Mouse (Mus musculus): ENCODE measurements around the gene A430078G23Rik. TPM values are rescaled to one million over a fixed set of nuclear protein-coding genes. Genes with fewer than 3 reads are reported as not detected.
"Not testable (repeated sequence)": the region's sequence is repeated elsewhere in the genome, so short reads cannot be mapped to it uniquely, and the experiment has no call there.

Gene A430078G23Rik
- total and polyA plus RNA-seq, 2 experiments from 2014 or later: not detected

DNA sequence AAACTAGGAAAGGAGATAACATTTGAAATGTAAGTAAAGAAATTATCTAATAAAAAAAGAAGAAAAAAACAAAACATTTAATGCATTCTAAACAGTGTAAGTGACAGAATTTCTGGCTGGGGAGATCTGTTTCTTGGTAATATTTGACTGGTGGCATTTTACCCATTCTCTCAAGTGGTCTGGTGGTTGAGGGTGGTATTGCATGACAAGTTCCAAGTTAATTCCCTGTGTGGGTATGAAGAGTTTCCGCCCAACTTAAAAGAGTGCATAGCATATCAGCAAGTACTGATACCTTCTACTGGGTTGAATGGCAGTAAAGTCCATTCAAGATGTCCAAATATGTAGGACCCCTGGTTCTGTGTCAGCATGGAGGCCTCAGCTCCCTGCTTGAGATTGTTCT is 17.3 kb upstream of the A430078G23Rik start:
- no peak overlapping the region for H3K4me3 ChIP-seq (ENCODE audit: low read length)
- WGBS: 84% methylated on average over 1 of the region's 1 CpGs
- no peak overlapping the region for H3K4me2 ChIP-seq (ENCODE audit: low read depth, low read length)
- H3K9me3 ChIP-seq (ENCODE audit: low read length): no peaks in the 10 kb centered on the region
- H3K9ac ChIP-seq (replicated peaks; ENCODE audit: low read length): no peak overlapping the region
- DNase-seq (ENCODE audit: low spot score): no peak
- H3K4me1 ChIP-seq (ENCODE audit: insufficient read depth, low read length): no peaks in the 10 kb centered on the region
- H3K27ac ChIP-seq: no peak overlapping the region
- TF ChIP-seq CTCF (IDR thresholded peaks at IDR 0.05; ENCODE audit: low read depth): peak; percentile 16; the same call in 1 of the 2 replicates
- ATAC-seq: no peak
- H3K27me3 ChIP-seq (ENCODE audit: insufficient read depth, low read length): no peaks in the 10 kb centered on the region
- H3K36me3 ChIP-seq (ENCODE audit: insufficient read depth, low read length): no peaks in the 10 kb centered on the region

GRCm38 (mm10) chr8:3336658-3337524 is 16.3 kb upstream of the A430078G23Rik start:
- Histone ChIP-seq H3K4me1 (ENCODE audit: insufficient read depth, low read length) (no peaks in the 10 kb centered on the region), H3K36me3 (ENCODE audit: insufficient read depth, low read length) (no peaks in the 10 kb centered on the region), H3K9ac (replicated peaks; ENCODE audit: low read length) (no peak overlapping the region), H3K27me3 (ENCODE audit: insufficient read depth, low read length) (no peaks in the 10 kb centered on the region), H3K4me3 (ENCODE audit: low read length) (no peak overlapping the region), H3K27ac (no peak overlapping the region), H3K9me3 (ENCODE audit: low read length) (no peaks in the 10 kb centered on the region), H3K4me2 (ENCODE audit: low read depth, low read length) (no peak overlapping the region)
- ATAC-seq (peak; percentile 56; the same call in 1 of the 2 replicates), DNase-seq (ENCODE audit: low spot score) (peak; percentile 52)
- 65% methylated on average over 9 of the region's 9 CpGs for WGBS
- TF ChIP-seq CTCF (IDR thresholded peaks at IDR 0.05; ENCODE audit: low read depth): peak; percentile 74

DNA sequence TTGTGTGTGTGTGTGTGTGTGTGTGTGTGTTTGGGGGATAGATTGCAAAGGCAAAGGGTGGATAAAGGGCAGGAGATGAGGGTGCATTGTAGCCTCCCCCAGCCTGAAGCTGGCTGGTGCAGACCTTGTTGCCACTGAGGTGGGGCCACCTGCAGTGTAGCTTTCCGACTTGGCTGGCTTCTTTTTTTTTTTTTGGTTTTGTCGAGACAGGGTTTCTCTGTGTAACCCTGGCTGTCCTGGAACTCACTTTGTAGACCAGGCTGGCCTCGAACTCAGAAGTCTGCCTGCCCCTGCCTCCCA is 15.7 kb upstream of the A430078G23Rik start:
- H3K27ac ChIP-seq; H3K36me3 ChIP-seq (ENCODE audit: insufficient read depth, low read length); H3K4me3 ChIP-seq (ENCODE audit: low read length); H3K27me3 ChIP-seq (ENCODE audit: insufficient read depth, low read length); H3K9me3 ChIP-seq (ENCODE audit: low read length); ATAC-seq; H3K4me1 ChIP-seq (ENCODE audit: insufficient read depth, low read length); DNase-seq (ENCODE audit: low spot score); H3K4me2 ChIP-seq (ENCODE audit: low read depth, low read length); H3K9ac ChIP-seq (replicated peaks; ENCODE audit: low read length): not testable (repeated sequence)
- WGBS: 89% methylated on average over 3 of the region's 3 CpGs

DNA sequence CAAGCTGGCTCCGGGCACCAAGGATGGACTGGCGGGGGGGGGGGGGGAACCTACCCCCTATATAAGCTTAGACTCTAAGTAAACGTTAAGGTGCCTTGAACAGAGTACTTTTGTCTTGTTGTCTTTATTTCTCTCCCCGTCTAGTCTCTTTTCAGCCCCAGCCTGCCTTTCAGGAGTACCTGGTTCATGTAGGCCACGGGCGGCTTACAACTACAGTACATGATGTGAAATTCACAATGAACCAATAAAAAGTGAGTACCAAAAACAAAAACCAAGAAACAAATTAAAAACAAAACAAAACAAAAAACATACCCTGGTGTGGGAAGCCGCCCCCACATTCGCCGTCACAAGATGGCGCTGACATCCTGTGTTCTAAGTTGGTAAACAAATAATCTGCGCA is 15.2 kb upstream of the A430078G23Rik start:
- Histone ChIP-seq H3K4me3 (ENCODE audit: low read length) (no peak overlapping the region), H3K9me3 (ENCODE audit: low read length) (no peaks in the 10 kb centered on the region), H3K36me3 (ENCODE audit: insufficient read depth, low read length) (no peaks in the 10 kb centered on the region), H3K4me2 (ENCODE audit: low read depth, low read length) (no peak overlapping the region), H3K4me1 (ENCODE audit: insufficient read depth, low read length) (no peaks in the 10 kb centered on the region), H3K9ac (replicated peaks; ENCODE audit: low read length) (no peak overlapping the region), H3K27ac (no peak overlapping the region), H3K27me3 (ENCODE audit: insufficient read depth, low read length) (no peaks in the 10 kb centered on the region)
- ATAC-seq: no peak
- 93% methylated on average over 11 of the region's 11 CpGs for WGBS
- no peak for DNase-seq (ENCODE audit: low spot score)
- no peak for TF ChIP-seq CTCF (IDR thresholded peaks at IDR 0.05; ENCODE audit: low read depth)

DNA sequence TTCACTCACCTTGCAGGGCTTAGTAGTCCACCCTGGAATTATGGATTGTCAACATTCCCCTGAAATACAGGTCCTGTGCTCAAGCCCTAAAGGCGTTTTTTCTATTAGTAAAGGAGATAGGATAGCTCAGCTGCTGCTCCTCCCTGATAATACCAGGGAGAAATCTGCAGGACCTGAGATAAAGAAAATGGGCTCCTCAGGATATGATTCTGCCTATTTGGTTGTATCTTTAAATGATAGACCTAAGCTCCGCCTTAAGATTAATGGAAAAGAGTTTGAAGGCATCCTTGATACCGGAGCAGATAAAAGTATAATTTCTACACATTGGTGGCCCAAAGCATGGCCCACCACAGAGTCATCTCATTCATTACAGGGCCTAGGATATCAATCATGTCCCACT is 12.5 kb upstream of the A430078G23Rik start:
- H3K4me2 ChIP-seq (ENCODE audit: low read depth, low read length); H3K27ac ChIP-seq; H3K36me3 ChIP-seq (ENCODE audit: insufficient read depth, low read length); ATAC-seq; H3K4me3 ChIP-seq (ENCODE audit: low read length); H3K4me1 ChIP-seq (ENCODE audit: insufficient read depth, low read length); H3K27me3 ChIP-seq (ENCODE audit: insufficient read depth, low read length); H3K9ac ChIP-seq (replicated peaks; ENCODE audit: low read length); DNase-seq (ENCODE audit: low spot score); H3K9me3 ChIP-seq (ENCODE audit: low read length): not testable (repeated sequence)
- 95% methylated on average over 1 of the region's 3 CpGs for WGBS

GRCm38 (mm10) chr8:3345337-3345736 is 7.9 kb upstream of the A430078G23Rik start:
- Histone ChIP-seq H3K4me3 (ENCODE audit: low read length) (no peak overlapping the region), H3K4me1 (ENCODE audit: insufficient read depth, low read length) (no peaks in the 10 kb centered on the region), H3K4me2 (ENCODE audit: low read depth, low read length) (no peak overlapping the region), H3K27ac (no peak overlapping the region), H3K27me3 (ENCODE audit: insufficient read depth, low read length) (no peaks in the 10 kb centered on the region), H3K9me3 (ENCODE audit: low read length) (no peaks in the 10 kb centered on the region), H3K36me3 (ENCODE audit: insufficient read depth, low read length) (no peaks in the 10 kb centered on the region), H3K9ac (replicated peaks; ENCODE audit: low read length) (no peak overlapping the region)
- ATAC-seq: no peak
- no peak for TF ChIP-seq CTCF (IDR thresholded peaks at IDR 0.05; ENCODE audit: low read depth)
- WGBS: 96% methylated on average over 6 of the region's 6 CpGs
- no peak for DNase-seq (ENCODE audit: low spot score)

DNA sequence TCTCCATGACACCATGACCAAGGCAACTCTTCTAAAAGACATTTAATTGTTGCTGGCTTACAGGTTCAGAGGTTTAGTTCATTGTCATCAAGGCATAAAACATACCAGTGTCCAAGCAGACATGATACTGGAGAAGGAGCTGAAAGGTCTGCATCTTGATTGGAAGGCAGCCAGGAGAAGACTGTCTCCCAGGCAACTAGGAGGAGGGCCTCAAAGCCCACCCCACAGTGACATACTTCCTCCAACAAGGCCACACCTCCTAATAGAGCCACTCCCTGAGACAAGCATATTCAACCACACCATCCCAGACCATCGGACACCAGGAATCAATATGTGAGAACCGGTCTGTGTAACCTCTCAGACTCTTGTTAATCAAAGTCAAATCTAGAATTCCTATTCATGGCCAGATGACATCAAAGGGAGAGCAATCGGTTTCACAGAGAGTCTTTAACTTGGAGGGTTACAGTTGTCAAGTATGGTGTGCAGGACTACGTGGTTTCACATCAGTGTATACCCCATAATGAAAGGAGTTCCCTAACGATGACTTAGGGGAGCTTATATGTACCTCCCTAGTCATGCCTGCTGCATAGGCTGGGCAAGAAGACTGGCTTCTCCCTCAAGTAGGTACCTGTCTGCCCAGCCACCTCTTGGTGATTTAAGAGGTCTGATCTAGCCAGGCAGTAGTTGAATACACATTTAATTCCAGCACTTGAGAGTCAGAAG is 6.4 kb upstream of the A430078G23Rik start:
- no peak for ATAC-seq
- Histone ChIP-seq H3K4me3 (ENCODE audit: low read length) (no peak overlapping the region), H3K36me3 (ENCODE audit: insufficient read depth, low read length) (no peaks in the 10 kb centered on the region), H3K9ac (replicated peaks; ENCODE audit: low read length) (no peak overlapping the region), H3K9me3 (ENCODE audit: low read length) (no peaks in the 10 kb centered on the region), H3K4me1 (ENCODE audit: insufficient read depth, low read length) (no peaks in the 10 kb centered on the region), H3K27ac (no peak overlapping the region), H3K4me2 (ENCODE audit: low read depth, low read length) (no peak overlapping the region), H3K27me3 (ENCODE audit: insufficient read depth, low read length) (no peaks in the 10 kb centered on the region)
- no peak for DNase-seq (ENCODE audit: low spot score)
- 89% methylated on average over 5 of the region's 5 CpGs for WGBS
- TF ChIP-seq CTCF (IDR thresholded peaks at IDR 0.05; ENCODE audit: low read depth): no peak

All from hindbrain, postnatal 0 days (tissue).